Mouse (Mus musculus) myocyte (in vitro differentiated cells): ENCODE measurements around the gene Srgn. TPM values are rescaled to one million over a fixed set of nuclear protein-coding genes. Genes with fewer than 3 reads are reported as not detected.
A peak's percentile ranks its signal among the peaks of the same experiment; 100 is the strongest.

Experiments
- H3K27me3 ChIP-seq: one replicate; pipeline ENCODE4 v1.6.1; 2011; ENCODE audit not compliant: control insufficient read depth, insufficient read depth, insufficient read length
- H3K36me3 ChIP-seq: one replicate; pipeline ENCODE4 v1.6.1; 2011; ENCODE audit not compliant: control insufficient read depth, insufficient read depth
- H3K4me2 ChIP-seq: one replicate; pipeline ENCODE4 v1.6.1; 2011; ENCODE audit warnings: low read depth, control low read depth
- H3K4me3 ChIP-seq: one replicate; pipeline ENCODE4 v1.5.1; 2011; ENCODE audit warnings: mild to moderate bottlenecking, control low read depth, moderate library complexity
- H3K79me2 ChIP-seq: one replicate; pipeline ENCODE4 v1.6.1; 2011; ENCODE audit not compliant: control insufficient read depth, insufficient read depth
- H3ac ChIP-seq: one replicate; pipeline ENCODE4 v1.6.1; 2011; ENCODE audit not compliant: control insufficient read depth, insufficient read length
- CEBPB ChIP-seq: IDR thresholded peaks from 2 replicates; pipeline ENCODE4 v1.6.1; 2011; ENCODE audit warnings: mild to moderate bottlenecking, moderate library complexity; ENCODE audit not compliant: poor library complexity, insufficient read depth, severe bottlenecking
- E2F4 ChIP-seq: IDR thresholded peaks from one replicate; pipeline ENCODE4 v1.6.1; 2011; ENCODE audit warnings: mild to moderate bottlenecking, control low read depth, moderate library complexity; ENCODE audit not compliant: insufficient read depth
- MAX ChIP-seq: IDR thresholded peaks from one replicate; pipeline ENCODE4 v1.6.1; 2011; ENCODE audit warnings: low read depth, mild to moderate bottlenecking, control low read depth
- MYOD1 ChIP-seq, 3 experiments: IDR thresholded peaks; one replicate each; pipeline ENCODE4 v1.6.1; 2011; ENCODE audit warnings: control low read depth in 2 of 3, low read depth in 2 of 3, mild to moderate bottlenecking in 2 of 3, moderate library complexity in 1 of 3; ENCODE audit not compliant: insufficient read length in 2 of 3, control insufficient read depth in 1 of 3
- MYOG ChIP-seq, 3 experiments: IDR thresholded peaks; one replicate each; pipeline ENCODE4 v1.6.1; 2011; ENCODE audit warnings: control low read depth in 2 of 3, low read depth in 2 of 3, mild to moderate bottlenecking in 2 of 3; ENCODE audit not compliant: insufficient read length in 2 of 3, control insufficient read depth in 1 of 3, insufficient read depth in 1 of 3
- POLR2A ChIP-seq: IDR thresholded peaks from one replicate; pipeline ENCODE4 v1.6.1; 2011; ENCODE audit warnings: low read depth, mild to moderate bottlenecking, control low read depth, moderate library complexity; ENCODE audit not compliant: insufficient read length
- POLR2AphosphoS2 ChIP-seq: IDR thresholded peaks from one replicate; pipeline ENCODE4 v1.6.1; 2011; ENCODE audit warnings: low read depth, control low read depth; ENCODE audit not compliant: insufficient read length
- REST ChIP-seq: IDR thresholded peaks from one replicate; pipeline ENCODE4 v1.6.1; 2011; ENCODE audit warnings: mild to moderate bottlenecking, control low read depth, moderate library complexity; ENCODE audit not compliant: insufficient read depth, insufficient read length
- SRF ChIP-seq: IDR thresholded peaks from one replicate; pipeline ENCODE4 v1.6.1; 2011; ENCODE audit warnings: low read depth; ENCODE audit not compliant: control insufficient read depth, insufficient read length
- TCF12 ChIP-seq: IDR thresholded peaks from one replicate; pipeline ENCODE4 v1.6.1; 2011; ENCODE audit warnings: mild to moderate bottlenecking, control low read depth; ENCODE audit not compliant: poor library complexity, insufficient read depth, severe bottlenecking
- TCF3 ChIP-seq: IDR thresholded peaks from one replicate; pipeline ENCODE4 v1.6.1; 2011; ENCODE audit warnings: low read depth, control low read depth; ENCODE audit not compliant: insufficient read length
- USF1 ChIP-seq: IDR thresholded peaks from one replicate; pipeline ENCODE4 v1.6.1; 2011; ENCODE audit warnings: low read depth, mild to moderate bottlenecking, control low read depth, moderate library complexity
- polyA plus RNA-seq: library from polyadenylated mRNA; unstranded; fragments of >200 nt; fragmentation: generic; extraction: Trizol; gene quantifications from one replicate; pipeline ENCODE4 v1.2.1, GENCODE M21; 2012; ENCODE audit warnings: missing spikeins

The Srgn gene
- polyA plus RNA-seq, 1 experiment = 1.1 TPM

GRCm38 (mm10) chr10:62506019-62506556 lies 21.2 kb downstream of the Srgn start:
- H3K79me2 ChIP-seq = no peaks in the 10 kb centered on the region
- no peak overlapping the region for H3K4me3 ChIP-seq
- H3ac ChIP-seq = no peak overlapping the region
- H3K4me2 ChIP-seq = no peak overlapping the region
- H3K27me3 ChIP-seq = peaks cover 3% of the 10 kb centered on the region
- TF ChIP-seq TCF3 = no peak
- no peak for TF ChIP-seq MAX
- TF ChIP-seq USF1 = no peak
- TF ChIP-seq POLR2A = no peak
- TF ChIP-seq MYOD1 (IDR thresholded peaks at IDR 0.05; ENCODE audit: control insufficient read depth in 1 of 3, insufficient read length in 2 of 3, low read depth in 2 of 3) = no peak
- TF ChIP-seq CEBPB = no peak
- no peak for TF ChIP-seq SRF
- TF ChIP-seq MYOG (IDR thresholded peaks at IDR 0.05; ENCODE audit: control insufficient read depth in 1 of 3, insufficient read depth in 1 of 3, insufficient read length in 2 of 3, low read depth in 2 of 3) = no peak
- no peaks in the 10 kb centered on the region for H3K36me3 ChIP-seq

GRCm38 (mm10) chr10:62505224-62505983 lies 21.8 kb downstream of the Srgn start:
- H3ac ChIP-seq = no peak overlapping the region
- no peaks in the 10 kb centered on the region for H3K36me3 ChIP-seq
- H3K4me3 ChIP-seq = no peak overlapping the region
- no peaks in the 10 kb centered on the region for H3K27me3 ChIP-seq
- TF ChIP-seq USF1 = no peak
- TF ChIP-seq TCF3 = no peak
- H3K79me2 ChIP-seq = no peaks in the 10 kb centered on the region
- no peak overlapping the region for H3K4me2 ChIP-seq

- Histone ChIP-seq H3K4me2 (peak overlapping the region; percentile 50), H3ac (no peak overlapping the region), H3K36me3 (no peaks in the 10 kb centered on the region), H3K4me3 (no peak overlapping the region), H3K27me3 (no peaks in the 10 kb centered on the region), H3K79me2 (no peaks in the 10 kb centered on the region)
- no peak for TF ChIP-seq TCF12
- no peak for TF ChIP-seq TCF3
- TF ChIP-seq CEBPB = 0 out of 2 replicates have a peak, but pooled peaks have one; percentile 16
- TF ChIP-seq SRF = peak; percentile 66
Observed at GRCm38 (mm10) chr10:62503836-62504628, 23.2 kb downstream of the Srgn start.

GRCm38 (mm10) chr10:62503353-62503752 lies 23.9 kb downstream of the Srgn start:
- Histone ChIP-seq H3ac (no peak overlapping the region), H3K4me2 (peak overlapping the region; percentile 50), H3K27me3 (no peaks in the 10 kb centered on the region), H3K36me3 (no peaks in the 10 kb centered on the region), H3K4me3 (no peak overlapping the region), H3K79me2 (no peaks in the 10 kb centered on the region)
- TF ChIP-seq SRF = no peak
- no peak for TF ChIP-seq USF1
- no peak for TF ChIP-seq MYOG (IDR thresholded peaks at IDR 0.05; ENCODE audit: control insufficient read depth in 1 of 3, insufficient read depth in 1 of 3, insufficient read length in 2 of 3, low read depth in 2 of 3)
- no peak for TF ChIP-seq MYOD1 (IDR thresholded peaks at IDR 0.05; ENCODE audit: control insufficient read depth in 1 of 3, insufficient read length in 2 of 3, low read depth in 2 of 3)
- TF ChIP-seq REST = no peak
- TF ChIP-seq MAX = no peak
- no peak for TF ChIP-seq TCF3
- TF ChIP-seq CEBPB = no peak
- no peak for TF ChIP-seq TCF12
- TF ChIP-seq POLR2A = no peak
- TF ChIP-seq E2F4 = no peak
- TF ChIP-seq POLR2AphosphoS2 = no peak

- no peaks in the 10 kb centered on the region for H3K36me3 ChIP-seq
- H3K4me2 ChIP-seq = no peak overlapping the region
- H3ac ChIP-seq = no peak overlapping the region
- no peaks in the 10 kb centered on the region for H3K79me2 ChIP-seq
- TF ChIP-seq MAX = no peak
- TF ChIP-seq CEBPB = no peak
- no peak for TF ChIP-seq TCF3
- no peak for TF ChIP-seq USF1
- no peak for TF ChIP-seq E2F4
- TF ChIP-seq POLR2A = no peak
- no peak for TF ChIP-seq TCF12
- no peak overlapping the region for H3K4me3 ChIP-seq
- no peaks in the 10 kb centered on the region for H3K27me3 ChIP-seq
Observed at GRCm38 (mm10) chr10:62501951-62502350, 25.3 kb downstream of the Srgn start.
